Mouse (Mus musculus): ENCODE results near the gene Ugt2a3.
"Not testable (repeated sequence)": the region's sequence is repeated elsewhere in the genome, so short reads cannot be mapped to it uniquely, and the experiment has no call there.

The Ugt2a3 gene

DNA sequence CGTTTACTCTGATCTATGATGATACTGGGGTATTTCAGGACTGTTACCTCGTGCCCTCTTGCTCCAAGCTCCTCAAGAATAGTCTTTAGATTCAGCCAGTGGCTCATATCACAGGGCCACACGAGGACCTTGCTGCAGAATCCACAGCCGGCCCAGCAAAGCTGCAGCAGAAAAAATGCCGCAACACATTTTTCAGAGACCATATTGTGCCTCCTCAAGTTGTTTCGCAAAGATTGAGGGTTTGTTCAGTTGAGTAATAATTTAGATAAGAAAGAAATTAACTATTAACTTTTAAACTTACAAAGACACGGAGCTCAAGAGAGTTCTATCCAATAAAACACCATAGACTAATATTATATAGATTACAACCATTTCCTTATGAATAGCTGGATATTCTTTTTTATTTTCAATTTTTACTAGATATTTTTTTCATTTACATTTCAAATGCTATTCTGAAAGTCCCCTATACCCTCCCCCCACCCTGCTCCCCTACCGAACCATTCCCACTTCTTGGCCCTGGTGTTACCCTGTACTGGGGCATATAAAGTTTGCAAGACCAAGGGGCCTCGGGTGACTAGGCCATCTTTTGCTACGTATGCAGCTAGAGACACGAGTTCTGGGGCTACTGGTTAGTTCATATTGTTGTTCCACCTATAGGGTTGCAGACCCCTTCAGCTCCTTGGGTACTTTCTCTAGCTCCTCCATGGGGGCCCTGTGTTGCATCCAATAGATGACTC is at the start of gene Ugt2a3:
Gene Ugt2a3, minus strand, starts transcription at position 235 of the 737 bp plus-strand sequence.
- no peak for DNase-seq (ENCODE audit: low read depth in 2 of 2, low spot score in 2 of 2)

- no peak for DNase-seq (ENCODE audit: low read depth in 2 of 2, low spot score in 2 of 2)
Measured at GRCm38 (mm10) chr5:87380234-87380633, 43.2 kb upstream of the Ugt2a3 start.

GRCm38 (mm10) chr5:87379825-87380224 is 42.8 kb upstream of the Ugt2a3 start:
- DNase-seq (ENCODE audit: low read depth in 2 of 2, low spot score in 2 of 2) = no peak

- DNase-seq (ENCODE audit: low read depth in 2 of 2, low spot score in 2 of 2) = no peak
Measured at GRCm38 (mm10) chr5:87375874-87376383, 38.9 kb upstream of the Ugt2a3 start.

DNA sequence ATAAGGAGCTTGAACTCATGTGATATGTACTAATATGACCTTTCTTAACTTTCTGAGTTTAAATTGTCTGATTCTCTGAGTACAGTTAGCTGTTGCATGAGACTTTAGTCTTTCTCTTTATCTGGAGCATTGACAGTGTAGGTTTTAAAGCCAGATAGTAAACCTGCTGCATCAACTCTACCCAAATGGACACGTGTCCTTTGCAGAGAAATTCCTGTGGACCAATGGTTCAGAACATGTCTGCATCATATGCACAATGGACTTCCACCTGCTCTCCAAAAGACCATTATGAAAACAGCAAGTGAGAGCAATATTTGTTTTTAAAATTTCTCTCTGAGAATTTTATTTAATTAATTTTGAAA is 36.5 kb upstream of the Ugt2a3 start:
- DNase-seq (ENCODE audit: low read depth in 2 of 2, low spot score in 2 of 2) = no peak

- not testable (repeated sequence) for DNase-seq (ENCODE audit: low read depth in 2 of 2, low spot score in 2 of 2)
Measured at GRCm38 (mm10) chr5:87372788-87373501, 36.0 kb upstream of the Ugt2a3 start.

GRCm38 (mm10) chr5:87350350-87350749 is 13.4 kb upstream of the Ugt2a3 start:
- no peak for DNase-seq (ENCODE audit: low read depth in 2 of 2, low spot score in 2 of 2)

GRCm38 (mm10) chr5:87349150-87349549 is 12.2 kb upstream of the Ugt2a3 start:
- DNase-seq (ENCODE audit: low read depth in 2 of 2, low spot score in 2 of 2) = not testable (repeated sequence)

DNA sequence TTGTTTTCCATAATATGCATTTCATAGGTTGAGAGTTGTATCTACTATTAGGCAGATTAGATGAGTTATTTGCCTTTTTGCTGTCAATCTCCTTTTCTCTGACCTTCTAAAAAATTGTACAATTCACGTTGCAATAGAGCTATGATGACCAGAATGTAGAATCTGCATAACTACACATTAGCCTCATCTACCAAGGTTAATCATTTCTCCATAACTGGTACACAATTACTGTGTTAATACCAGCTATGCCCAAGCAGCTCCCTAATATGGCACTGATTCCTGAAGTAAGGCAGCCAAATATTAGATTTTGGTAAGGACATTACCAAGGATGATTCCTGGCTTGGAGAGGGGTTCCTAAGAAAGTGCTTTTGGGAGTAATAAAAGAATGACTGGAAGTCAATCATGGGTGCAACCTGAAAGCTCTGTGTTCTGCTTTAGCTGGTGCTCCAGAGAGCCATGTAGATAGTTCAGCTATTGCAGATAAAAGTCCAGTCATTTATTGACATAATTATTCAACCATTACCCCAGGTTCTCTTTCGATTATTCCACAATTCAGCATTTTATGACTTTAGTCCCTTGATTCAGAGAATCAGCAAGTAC is 10.6 kb upstream of the Ugt2a3 start:
- not testable (repeated sequence) for DNase-seq (ENCODE audit: low read depth in 2 of 2, low spot score in 2 of 2)

- no peak for DNase-seq (ENCODE audit: low read depth in 2 of 2, low spot score in 2 of 2)
Measured at GRCm38 (mm10) chr5:87340461-87340860, 3.5 kb upstream of the Ugt2a3 start.

DNA sequence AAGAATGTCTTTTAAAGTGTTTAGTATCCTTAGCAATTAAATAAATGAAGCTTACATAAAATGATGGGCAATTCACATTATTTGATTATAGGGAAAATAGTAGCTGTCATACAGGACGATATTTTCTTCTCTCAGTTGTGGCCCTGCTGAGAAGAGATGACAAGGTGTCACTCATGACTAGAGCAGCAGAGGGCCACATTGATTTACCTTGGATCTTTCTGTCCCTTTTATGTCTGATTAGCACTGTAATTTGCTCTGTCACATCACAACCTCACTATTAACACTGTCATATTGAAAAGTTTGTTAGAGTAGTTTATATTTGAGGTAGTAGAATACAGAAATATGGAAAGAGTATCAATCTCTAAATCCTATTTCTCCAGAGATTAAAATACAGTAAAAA is 1.8 kb downstream of the Ugt2a3 start:
- DNase-seq (ENCODE audit: low read depth in 2 of 2, low spot score in 2 of 2) = no peak

DNA sequence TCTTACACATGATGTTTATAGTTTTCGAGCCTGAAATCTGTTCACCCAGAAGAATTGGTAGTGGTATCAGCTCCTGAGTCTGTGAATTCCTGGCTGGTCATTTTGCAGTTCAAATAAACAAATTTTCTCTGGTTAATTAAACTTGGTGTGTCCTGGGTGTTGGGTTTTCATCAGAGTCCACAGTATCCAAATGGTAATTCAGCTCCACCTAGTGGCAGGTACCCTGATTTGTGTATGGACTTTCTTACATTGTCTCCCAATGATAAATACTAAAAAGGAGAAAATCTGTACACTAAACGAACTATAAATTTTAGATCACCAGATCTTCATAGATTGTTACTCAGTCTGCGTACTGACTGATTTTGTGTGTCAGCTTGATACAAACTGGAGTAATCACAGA is 3.4 kb downstream of the Ugt2a3 start:
- DNase-seq (ENCODE audit: low read depth in 2 of 2, low spot score in 2 of 2) = no peak

DNA sequence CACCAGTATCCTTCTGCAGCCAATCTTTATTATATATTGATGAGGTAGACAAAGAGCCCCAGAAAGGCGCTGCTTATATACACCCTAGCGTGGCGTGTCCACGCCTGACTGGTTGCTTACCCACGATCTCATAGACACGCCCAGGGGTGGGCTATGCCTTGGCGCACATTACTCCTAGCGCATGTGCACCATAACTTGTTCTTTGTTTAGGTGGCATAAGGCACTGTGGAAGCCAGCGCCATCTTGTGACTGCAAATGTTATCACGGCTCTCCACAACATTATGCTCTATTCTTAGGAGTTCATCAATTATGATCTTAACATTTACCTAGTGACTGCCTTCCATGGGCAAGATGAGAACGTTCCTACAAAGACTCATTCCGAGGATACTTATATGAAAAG is 25.6 kb downstream of the Ugt2a3 start:
- no peak for DNase-seq (ENCODE audit: low read depth in 2 of 2, low spot score in 2 of 2)

- not testable (repeated sequence) for DNase-seq (ENCODE audit: low read depth in 2 of 2, low spot score in 2 of 2)
Measured at GRCm38 (mm10) chr5:87286180-87286579, 50.8 kb downstream of the Ugt2a3 start.

DNA sequence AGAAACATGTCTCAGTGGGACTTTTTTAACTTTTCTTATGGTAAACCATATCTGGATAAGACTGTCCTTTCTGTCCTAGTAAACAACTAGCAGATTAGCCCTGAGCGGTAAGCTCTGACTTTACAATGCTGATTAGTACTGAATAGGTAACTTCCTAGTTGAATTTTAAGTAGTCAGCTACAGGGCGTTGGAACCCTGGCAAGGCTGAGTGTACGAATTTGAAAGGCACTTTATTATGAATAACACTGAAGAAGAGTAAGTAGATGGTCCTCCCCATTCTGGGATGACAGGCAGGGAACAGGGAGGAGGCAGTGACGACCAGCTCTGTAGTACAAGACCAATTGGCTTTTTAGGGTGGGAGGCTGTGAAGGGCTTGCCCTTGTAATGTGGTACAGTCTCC is 61.0 kb downstream of the Ugt2a3 start:
- not testable (repeated sequence) for DNase-seq (ENCODE audit: low read depth in 2 of 2, low spot score in 2 of 2)

- DNase-seq (ENCODE audit: low read depth in 2 of 2, low spot score in 2 of 2) = no peak
Measured at GRCm38 (mm10) chr5:87275581-87275980, 61.4 kb downstream of the Ugt2a3 start.

Measured in CD8-positive naive resting alpha-beta T cell, adult 2 months (primary cell).